In the genomic region with DNA sequence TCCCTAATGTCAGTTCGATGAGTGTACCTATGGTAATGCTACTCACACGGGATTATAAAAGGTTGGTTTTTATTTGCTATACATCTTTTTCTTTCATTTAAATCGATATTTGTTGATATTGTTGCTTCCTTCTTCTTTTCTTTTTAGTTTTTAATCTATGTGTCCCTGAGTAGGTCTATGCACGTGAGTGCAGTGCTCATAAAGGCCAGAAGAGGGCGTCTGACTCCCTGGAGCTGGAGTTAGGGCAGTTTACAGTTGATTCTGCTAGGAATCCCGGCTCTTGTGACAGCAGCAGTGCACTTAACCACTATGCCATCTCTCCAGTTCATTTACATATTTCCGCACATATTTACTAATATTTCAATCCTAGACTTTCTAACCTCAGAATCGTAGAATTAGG, we compare ENCODE assay signal across 16 mouse cellular contexts.
DNase-seq lines count a peak whose midpoint lies in the region; ATAC-seq and TF ChIP-seq lines count a peak whose summit lies in the region.
"Had no signal": no experiment of that assay in that cellular context is flagged by ENCODE, and none has a peak within 500 bp of the region (broad histone marks: within the 10 kb centered on the region; RNA-seq: fewer than 3 reads in every experiment).

No protein-coding gene starts in this region.

- H3K27ac ChIP-seq in kidney, adult 2 months (ENCODE audit: insufficient read depth, low read depth, low read length) = no peak overlapping the region
- no peak overlapping the region for H3K27ac ChIP-seq in midbrain, postnatal 0 days (ENCODE audit: low read depth, low read length)
- H3K27ac ChIP-seq in midbrain, embryonic 10.5 days (replicated peaks) = no peak overlapping the region
- H3K27ac ChIP-seq in stomach, postnatal 0 days (replicated peaks) = no peak overlapping the region
- H3K27ac ChIP-seq: embryonic facial prominence, embryonic 15.5 days; midbrain, embryonic 12.5 days had no signal

- no peaks in the 10 kb centered on the region for H3K36me3 ChIP-seq in kidney, adult 2 months (ENCODE audit: control insufficient read depth, insufficient read depth, low read length)
- no peaks in the 10 kb centered on the region for H3K36me3 ChIP-seq in midbrain, postnatal 0 days (ENCODE audit: insufficient read depth, low read length)
- H3K36me3 ChIP-seq in midbrain, embryonic 10.5 days = no peaks in the 10 kb centered on the region
- no peaks in the 10 kb centered on the region for H3K36me3 ChIP-seq in stomach, postnatal 0 days (ENCODE audit: control insufficient read depth, insufficient read depth, low read length)
- H3K36me3 ChIP-seq: embryonic facial prominence, embryonic 15.5 days; G1E; midbrain, embryonic 12.5 days had no signal

- no peak for TF ChIP-seq POLR2A in kidney, adult 2 months (IDR thresholded peaks at IDR 0.05; ENCODE audit: low read depth, low read length)

- 85% methylated on average over 8 of the region's 8 CpGs for WGBS in kidney, adult 2 months
- WGBS in midbrain, postnatal 0 days = 90% methylated on average over 8 of the region's 8 CpGs
- WGBS in midbrain, embryonic 10.5 days = 84% methylated on average over 8 of the region's 8 CpGs
- WGBS in stomach, postnatal 0 days = 83% methylated on average over 8 of the region's 8 CpGs

- no peak for ATAC-seq in midbrain, postnatal 0 days (ENCODE audit: low FRiP score)
- no peak for ATAC-seq in stomach, postnatal 0 days (ENCODE audit: low FRiP score, low TSS enrichment)
- ATAC-seq: forebrain, embryonic 14.5 days; inflammation-experienced regulatory T-cells, adult 6 months had no signal

- TF ChIP-seq CTCF in kidney, adult 2 months (conservative IDR thresholded peaks at IDR 0.05; ENCODE audit: insufficient read depth, insufficient read length, low read depth, low read length) = peak; percentile 21; the same call in 1 of the 2 replicates
- TF ChIP-seq CTCF in midbrain, postnatal 0 days (IDR thresholded peaks at IDR 0.05) = peak; percentile 33
- peak; percentile 43 for TF ChIP-seq CTCF in stomach, postnatal 0 days (IDR thresholded peaks at IDR 0.05; ENCODE audit: low read depth)

- no peak overlapping the region for H3K4me2 ChIP-seq in midbrain, postnatal 0 days (ENCODE audit: low read depth, low read length, poor library complexity, severe bottlenecking)
- no peak overlapping the region for H3K4me2 ChIP-seq in stomach, postnatal 0 days (replicated peaks; ENCODE audit: low read depth)
- H3K4me2 ChIP-seq: embryonic facial prominence, embryonic 15.5 days; midbrain, embryonic 12.5 days had no signal

- no peak for DNase-seq in kidney, adult 2 months
- DNase-seq in kidney, postnatal 25 days = no peak
- no peak for DNase-seq in midbrain, postnatal 0 days (ENCODE audit: low spot score)
- no peak for DNase-seq in midbrain, embryonic 10.5 days (ENCODE audit: low spot score)
- peak; percentile 38 for DNase-seq in ES-CJ7 (ENCODE audit: low read depth, low spot score)
- no peak for DNase-seq in stomach, postnatal 0 days (ENCODE audit: low spot score)
- no peak for DNase-seq in cerebellum, postnatal 10 days
- DNase-seq: cerebellum, adult 18-20 months; heart, postnatal 14 days; kidney, postnatal 10 days; layer of hippocampus, postnatal 36 days had no signal

- H3K27me3 ChIP-seq in kidney, adult 2 months (replicated peaks; ENCODE audit: control insufficient read depth, insufficient read depth, low read length) = no peaks in the 10 kb centered on the region
- H3K27me3 ChIP-seq in midbrain, postnatal 0 days (ENCODE audit: insufficient read depth, low read length) = no peaks in the 10 kb centered on the region
- no peaks in the 10 kb centered on the region; the same call in 1 of the 2 replicates for H3K27me3 ChIP-seq in midbrain, embryonic 10.5 days (ENCODE audit: low read depth, poor library complexity, severe bottlenecking)
- no peaks in the 10 kb centered on the region for H3K27me3 ChIP-seq in stomach, postnatal 0 days (ENCODE audit: control insufficient read depth, insufficient read depth, low read length)
- H3K27me3 ChIP-seq: embryonic facial prominence, embryonic 15.5 days had no signal

- no peak for TF ChIP-seq EP300 in stomach, postnatal 0 days (optimal IDR thresholded peaks at IDR 0.05)

- H3K9ac ChIP-seq in midbrain, postnatal 0 days (replicated peaks; ENCODE audit: low read length, poor library complexity, severe bottlenecking) = no peak overlapping the region
- H3K9ac ChIP-seq in stomach, postnatal 0 days (ENCODE audit: low read length) = no peak overlapping the region
- H3K9ac ChIP-seq: embryonic facial prominence, embryonic 15.5 days; midbrain, embryonic 12.5 days had no signal

- H3K4me3 ChIP-seq in kidney, adult 2 months (ENCODE audit: insufficient read depth, low read depth, low read length) = no peak overlapping the region
- H3K4me3 ChIP-seq in midbrain, postnatal 0 days (ENCODE audit: low read depth, low read length) = no peak overlapping the region
- no peak overlapping the region for H3K4me3 ChIP-seq in midbrain, embryonic 10.5 days
- H3K4me3 ChIP-seq in stomach, postnatal 0 days (ENCODE audit: low read depth, low read length) = no peak overlapping the region
- H3K4me3 ChIP-seq: embryonic facial prominence, embryonic 15.5 days; midbrain, embryonic 12.5 days had no signal

- no peaks in the 10 kb centered on the region for H3K4me1 ChIP-seq in kidney, adult 2 months (ENCODE audit: control insufficient read depth, insufficient read depth, low read length)
- no peaks in the 10 kb centered on the region for H3K4me1 ChIP-seq in midbrain, postnatal 0 days (ENCODE audit: insufficient read depth, low read length)
- H3K4me1 ChIP-seq in midbrain, embryonic 10.5 days = peaks cover 7% of the 10 kb centered on the region
- H3K4me1 ChIP-seq in stomach, postnatal 0 days (replicated peaks; ENCODE audit: control insufficient read depth, insufficient read depth) = no peaks in the 10 kb centered on the region
- H3K4me1 ChIP-seq: embryonic facial prominence, embryonic 15.5 days; midbrain, embryonic 12.5 days had no signal

- no peaks in the 10 kb centered on the region for H3K9me3 ChIP-seq in midbrain, postnatal 0 days (ENCODE audit: low read length)
- H3K9me3 ChIP-seq in midbrain, embryonic 10.5 days (replicated peaks) = peaks cover 7% of the 10 kb centered on the region; the same call in 1 of the 2 replicates
- H3K9me3 ChIP-seq in stomach, postnatal 0 days (ENCODE audit: control insufficient read depth, low read length) = no peaks in the 10 kb centered on the region
- H3K9me3 ChIP-seq: embryonic facial prominence, embryonic 15.5 days; G1E had no signal
